Mouse (Mus musculus): ENCODE measurements around the gene Abi2.

Gene Abi2

DNA sequence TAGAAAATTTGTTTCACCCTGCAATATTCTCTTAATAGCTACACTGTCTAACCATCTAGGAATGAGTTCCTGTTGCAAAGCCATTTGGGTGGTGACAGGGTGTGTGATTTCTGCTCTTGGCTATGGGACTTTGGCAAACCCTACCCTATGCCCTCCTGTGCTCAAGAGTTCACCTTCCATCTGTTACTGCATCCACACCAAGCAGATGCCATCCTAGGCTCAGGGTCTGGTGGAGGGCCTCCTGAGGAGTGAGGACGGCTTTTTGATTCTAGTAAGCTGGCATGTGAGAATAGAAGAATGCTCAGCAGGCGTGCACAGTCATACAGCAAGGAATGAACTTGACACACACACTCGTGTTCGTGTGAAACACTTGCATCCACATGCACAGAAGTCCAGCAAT lies 81.1 kb downstream of the Abi2 start:
- DNase-seq, result peak; percentile 52 to 68

DNA sequence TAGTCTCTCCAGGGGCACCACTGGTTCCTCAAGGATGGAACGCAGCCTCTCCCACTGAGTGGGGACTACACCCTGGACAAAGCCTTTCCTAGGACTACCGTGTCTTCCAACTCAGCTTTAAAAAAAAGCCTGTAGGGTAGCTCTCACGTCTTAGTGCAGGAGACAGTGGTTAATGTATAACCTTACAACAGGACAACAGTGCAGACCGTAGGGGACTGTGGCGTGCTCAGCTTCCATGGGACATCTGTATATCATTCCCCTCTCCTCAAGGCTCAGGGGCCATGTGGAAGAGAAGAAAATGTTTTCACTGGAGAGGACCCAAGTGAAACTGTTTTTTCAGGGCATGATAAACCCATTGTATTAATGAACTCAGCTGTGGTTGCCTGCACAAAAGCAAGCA lies 83.0 kb downstream of the Abi2 start:
- no peak for DNase-seq

DNA sequence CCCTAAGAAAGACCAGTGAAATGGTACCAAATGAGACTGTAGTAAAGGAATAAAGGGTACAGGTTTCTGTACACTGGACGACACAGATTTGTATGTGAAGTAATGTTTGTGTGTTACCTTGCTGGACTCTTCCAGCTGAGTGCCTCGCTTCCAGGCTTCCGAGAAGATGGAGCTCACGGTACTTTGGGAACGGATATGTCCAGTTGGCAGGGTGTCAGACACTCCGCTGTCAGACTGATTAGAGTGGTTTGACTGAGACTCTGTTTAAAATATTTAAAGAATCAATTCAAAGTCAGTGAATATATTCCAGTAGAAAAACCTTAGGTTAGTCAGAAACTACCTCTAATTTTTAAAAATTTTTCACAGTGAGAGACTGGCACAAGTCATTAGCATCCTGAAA lies 84.0 kb downstream of the Abi2 start:
- DNase-seq, result peak; percentile 53 to 60

DNA sequence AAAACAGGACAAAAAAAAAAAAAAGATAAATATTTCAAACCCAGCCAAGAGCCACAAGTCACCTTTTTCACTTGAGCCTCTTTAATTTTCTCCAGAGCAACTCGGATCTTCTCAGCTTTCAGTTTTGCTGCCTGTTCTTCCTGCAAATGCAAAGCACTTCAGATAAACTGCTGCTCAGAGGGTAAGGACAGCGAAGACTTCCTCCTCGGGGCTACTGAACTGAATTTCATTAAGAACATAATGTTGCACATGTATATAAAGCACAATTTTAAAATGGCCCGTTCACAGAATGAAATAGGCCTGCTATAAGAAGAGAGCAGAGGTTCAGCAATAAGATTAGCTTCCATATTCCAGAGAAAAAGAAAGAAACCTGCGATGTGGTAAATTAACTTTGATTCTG lies 94.0 kb downstream of the Abi2 start:
- DNase-seq, result no peak

DNA sequence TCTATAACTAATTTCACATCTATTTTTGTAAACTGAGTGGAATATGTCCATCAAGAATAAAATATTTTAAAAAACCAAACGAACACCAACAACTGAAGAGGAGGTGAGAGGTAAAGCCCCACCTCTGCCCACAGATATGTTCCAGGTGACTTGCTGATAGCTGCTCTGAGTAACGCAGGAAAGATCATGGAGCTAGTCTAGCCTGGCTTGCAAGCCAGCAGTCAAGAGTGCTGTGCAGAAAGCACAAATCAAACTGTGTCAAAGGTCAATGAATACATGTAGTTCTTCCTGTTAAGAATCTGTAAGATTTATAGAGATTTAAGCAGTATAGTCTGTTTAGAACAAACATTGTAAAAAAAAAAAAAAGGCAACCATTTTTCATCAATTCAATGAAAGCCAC lies 101.2 kb downstream of the Abi2 start:
- DNase-seq, result no peak

DNA sequence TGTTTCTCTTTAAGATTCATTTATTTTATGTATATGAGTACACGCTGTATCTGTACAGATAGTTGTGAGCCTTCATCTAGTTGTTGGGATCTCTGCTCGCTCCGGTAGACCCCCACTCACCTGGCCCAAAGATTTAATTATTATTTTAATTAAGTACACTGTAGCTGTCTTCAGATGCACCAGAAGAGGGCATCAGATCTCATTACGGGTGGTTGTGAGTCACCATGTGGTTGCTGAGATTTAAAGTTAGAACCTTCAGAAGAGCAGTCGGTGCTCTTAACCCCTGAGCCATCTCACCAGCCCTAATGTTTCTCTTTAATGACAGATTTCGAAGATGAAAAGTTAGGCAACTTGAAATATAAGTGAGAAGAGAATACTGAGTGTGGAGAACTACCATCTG lies 120.7 kb downstream of the Abi2 start:
- no peak for DNase-seq

DNA sequence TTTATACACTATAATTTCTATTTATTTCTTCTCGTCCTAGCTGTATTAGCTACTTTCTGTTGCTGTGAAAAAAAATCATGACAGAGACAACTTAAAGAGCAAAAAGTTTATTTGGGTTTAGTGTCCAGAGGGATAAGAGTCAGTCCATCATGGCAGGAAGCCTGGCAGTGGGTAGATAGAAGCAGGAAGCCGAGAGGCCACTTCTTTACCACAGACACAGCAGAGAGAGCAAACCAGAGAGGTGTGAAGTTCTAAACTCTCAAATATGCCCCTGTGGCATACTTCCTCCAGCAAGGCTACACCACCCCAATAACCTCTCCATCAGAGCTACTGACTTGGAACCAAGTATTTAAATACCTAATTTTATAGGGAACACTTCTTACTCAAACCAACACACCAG lies 121.2 kb downstream of the Abi2 start:
- no peak for DNase-seq
